Mouse (Mus musculus) liver, embryonic 11.5 days (tissue): ENCODE measurements around the gene Lrrc37a. TPM values are rescaled to one million over a fixed set of nuclear protein-coding genes. Genes with fewer than 3 reads are reported as not detected.
"Not testable (repeated sequence)": the region's sequence is repeated elsewhere in the genome, so short reads cannot be mapped to it uniquely, and the experiment has no call there.

Experiments
- ATAC-seq: fragments of 200-750 bp; cut with Nextera tagmentation; replicated peaks from 2 replicates; pipeline ENCODE4 v1.8.0; 2017; ENCODE audit warnings: moderate number of reproducible peaks, mild to moderate bottlenecking, moderate TSS enrichment, moderate library complexity; ENCODE audit not compliant: low FRiP score
- DNase-seq: peaks from one replicate; pipeline ENCODE4 v3.0.0-alpha.2; 2017; ENCODE audit warnings: low spot score
- H3K27ac ChIP-seq: fragments of 300-500 bp; sonication (generic); 2 replicates; pipeline ENCODE4 v1.5.1; 2014; ENCODE audit warnings: mild to moderate bottlenecking, low read depth, low read length, control low read depth
- H3K27me3 ChIP-seq: fragments of 300-500 bp; sonication (generic); replicated peaks from 2 replicates; pipeline ENCODE4 v1.6.1; 2014; ENCODE audit warnings: low read length, mixed read lengths; ENCODE audit not compliant: control insufficient read depth, insufficient read depth
- H3K36me3 ChIP-seq: fragments of 300-500 bp; sonication (generic); 2 replicates; pipeline ENCODE4 v1.6.1; 2014; ENCODE audit warnings: mild to moderate bottlenecking, low read length, moderate library complexity, mixed read lengths; ENCODE audit not compliant: control insufficient read depth, insufficient read depth
- H3K4me1 ChIP-seq: fragments of 300-500 bp; sonication (generic); replicated peaks from 2 replicates; pipeline ENCODE4 v1.6.1; 2014; ENCODE audit warnings: low read length, mixed read lengths; ENCODE audit not compliant: control insufficient read depth, insufficient read depth
- H3K4me2 ChIP-seq: fragments of 300-500 bp; sonication (generic); 2 replicates; pipeline ENCODE4 v1.6.1; 2014; ENCODE audit warnings: mild to moderate bottlenecking, control low read depth, moderate library complexity
- H3K4me3 ChIP-seq: fragments of 300-500 bp; sonication (generic); 2 replicates; pipeline ENCODE4 v1.5.1; 2014; ENCODE audit warnings: low read depth, low read length, control low read depth
- H3K9ac ChIP-seq: fragments of 300-500 bp; sonication (generic); 2 replicates; pipeline ENCODE4 v1.6.1; 2014; ENCODE audit warnings: low read depth, low read length, control low read depth
- H3K9me3 ChIP-seq: fragments of 300-500 bp; sonication (generic); 2 replicates; pipeline ENCODE4 v1.6.1; 2016; ENCODE audit warnings: low read length, inconsistent platforms, mixed read lengths; ENCODE audit not compliant: control insufficient read depth
- WGBS: fragments of 180-500 bp; shearing (Covaris S2); extraction: QIAGEN DNeasy Blood & Tissue Kit; methylation state at CpG from one replicate; pipeline ENCODE4 v1.1.7; 2014; 5-methylcytosine and 5-hydroxymethylcytosine counted together
- polyA plus RNA-seq: library from polyadenylated mRNA; unstranded; fragments of >200 nt; fragmentation: Nextera tagmentation; extraction: Ambion mirVana; gene quantifications from 2 replicates; pipeline ENCODE4 v1.2.1, GENCODE M21; 2014

Lrrc37a gene
- polyA plus RNA-seq, result not detected in 2 replicates

- Histone ChIP-seq H3K4me1 (no peaks in the 10 kb centered on the region), H3K27ac (no peak within 1 kb of the TSS), H3K4me3 (no peak within 1 kb of the TSS), H3K27me3 (no peaks in the 10 kb centered on the region), H3K9me3 (no peaks in the 10 kb centered on the region), H3K36me3 (no peaks in the 10 kb centered on the region), H3K4me2 (no peak within 1 kb of the TSS), H3K9ac (no peak within 1 kb of the TSS)
- no peak for DNase-seq
- WGBS, result 86% methylated on average over 12 of the region's 12 CpGs
- ATAC-seq, result no peak
Observed at GRCm38 (mm10) chr11:103504497-103504896, at the start of gene Lrrc37a. TSS of gene Lrrc37a (minus strand) at chr11:103504597.

GRCm38 (mm10) chr11:103534973-103535372 is 30.6 kb upstream of the Lrrc37a start:
- H3K27ac ChIP-seq, H3K9me3 ChIP-seq, H3K36me3 ChIP-seq, H3K9ac ChIP-seq, H3K4me3 ChIP-seq, ATAC-seq, H3K4me2 ChIP-seq, DNase-seq, H3K27me3 ChIP-seq, H3K4me1 ChIP-seq: not testable (repeated sequence)
- WGBS, result 33% methylated on average over 1 of the region's 1 CpGs

GRCm38 (mm10) chr11:103512111-103512510 is 7.7 kb upstream of the Lrrc37a start:
- H3K27ac ChIP-seq, result no peak overlapping the region
- DNase-seq (no peak), ATAC-seq (no peak)
- no peak overlapping the region for H3K4me2 ChIP-seq
- no peaks in the 10 kb centered on the region for H3K9me3 ChIP-seq
- no peak overlapping the region for H3K4me3 ChIP-seq
- WGBS, result 70% methylated on average over 2 of the region's 2 CpGs
- no peaks in the 10 kb centered on the region for H3K4me1 ChIP-seq
- no peaks in the 10 kb centered on the region for H3K36me3 ChIP-seq
- no peaks in the 10 kb centered on the region for H3K27me3 ChIP-seq
- no peak overlapping the region for H3K9ac ChIP-seq

- WGBS, result 61% methylated on average over 7 of the region's 7 CpGs
- H3K9me3 ChIP-seq, result no peaks in the 10 kb centered on the region
- DNase-seq (no peak), ATAC-seq (no peak)
- H3K27ac ChIP-seq, result no peak overlapping the region
- no peak overlapping the region for H3K4me2 ChIP-seq
- no peak overlapping the region for H3K4me3 ChIP-seq
- H3K9ac ChIP-seq, result no peak overlapping the region
- H3K27me3 ChIP-seq, result no peaks in the 10 kb centered on the region
- H3K4me1 ChIP-seq, result no peaks in the 10 kb centered on the region
- no peaks in the 10 kb centered on the region for H3K36me3 ChIP-seq
Observed at GRCm38 (mm10) chr11:103464443-103464842, 40.0 kb downstream of the Lrrc37a start.

- not testable (repeated sequence) for H3K9me3 ChIP-seq, DNase-seq, ATAC-seq, H3K4me3 ChIP-seq, H3K36me3 ChIP-seq, H3K27me3 ChIP-seq, H3K4me1 ChIP-seq, H3K27ac ChIP-seq, H3K4me2 ChIP-seq, H3K9ac ChIP-seq
- 100% methylated on average over 1 of the region's 1 CpGs for WGBS
Observed at GRCm38 (mm10) chr11:103451105-103451504, 53.3 kb downstream of the Lrrc37a start.

GRCm38 (mm10) chr11:103449721-103450120 is 54.7 kb downstream of the Lrrc37a start:
- H3K4me3 ChIP-seq, H3K9me3 ChIP-seq, DNase-seq, H3K27ac ChIP-seq, ATAC-seq, H3K27me3 ChIP-seq, H3K36me3 ChIP-seq, H3K9ac ChIP-seq, H3K4me1 ChIP-seq, H3K4me2 ChIP-seq: not testable (repeated sequence)
- 90% methylated on average over 14 of the region's 14 CpGs for WGBS

- Histone ChIP-seq H3K4me2 (no peak overlapping the region), H3K9ac (no peak overlapping the region), H3K27me3 (no peaks in the 10 kb centered on the region), H3K36me3 (no peaks in the 10 kb centered on the region), H3K4me1 (no peaks in the 10 kb centered on the region), H3K27ac (no peak overlapping the region), H3K4me3 (no peak overlapping the region), H3K9me3 (no peaks in the 10 kb centered on the region)
- ATAC-seq (no peak), DNase-seq (no peak)
- 92% methylated on average over 3 of the region's 3 CpGs for WGBS
Observed at GRCm38 (mm10) chr11:103443678-103444077, 60.7 kb downstream of the Lrrc37a start.

- no peaks in the 10 kb centered on the region for H3K4me1 ChIP-seq
- no peaks in the 10 kb centered on the region for H3K9me3 ChIP-seq
- ATAC-seq (no peak), DNase-seq (no peak)
- H3K4me2 ChIP-seq, result no peak overlapping the region
- H3K4me3 ChIP-seq, result no peak overlapping the region
- H3K27ac ChIP-seq, result no peak overlapping the region
- no peak overlapping the region for H3K9ac ChIP-seq
- no peaks in the 10 kb centered on the region for H3K36me3 ChIP-seq
- H3K27me3 ChIP-seq, result no peaks in the 10 kb centered on the region
- 46% methylated on average over 5 of the region's 5 CpGs for WGBS
Observed at GRCm38 (mm10) chr11:103436282-103436681, 68.1 kb downstream of the Lrrc37a start.

GRCm38 (mm10) chr11:103425031-103425430 is 79.4 kb downstream of the Lrrc37a start:
- no peak overlapping the region for H3K4me3 ChIP-seq
- H3K36me3 ChIP-seq, result no peaks in the 10 kb centered on the region
- no peaks in the 10 kb centered on the region for H3K9me3 ChIP-seq
- no peak overlapping the region for H3K4me2 ChIP-seq
- DNase-seq (no peak), ATAC-seq (no peak)
- no peak overlapping the region for H3K27ac ChIP-seq
- no peaks in the 10 kb centered on the region for H3K4me1 ChIP-seq
- 15% methylated on average over 5 of the region's 5 CpGs for WGBS
- no peak overlapping the region for H3K9ac ChIP-seq
- H3K27me3 ChIP-seq, result no peaks in the 10 kb centered on the region
